Mouse (Mus musculus) lung, postnatal 0 days (tissue): ENCODE measurements at regions not wholly inside any gene's neighbourhood (a gene's known extent, or its start where the extent isn't known, plus 50 kb on each side); places are given as distances from the start of the nearest gene placed in this dataset.
A peak's percentile ranks its signal among the peaks of the same experiment; 100 is the strongest.

Source experiments
- ATAC-seq: fragments of 200-750 bp; cut with Nextera tagmentation; 2 replicates; pipeline ENCODE4 v1.8.0; 2017; ENCODE audit warnings: moderate library complexity
- DNase-seq: peaks from one replicate; pipeline ENCODE4 v3.0.0-alpha.2; 2016; ENCODE audit warnings: low spot score
- H3K27ac ChIP-seq: fragments of 300-500 bp; sonication (generic); 2 replicates; pipeline ENCODE4 v1.5.1; 2014; ENCODE audit warnings: antibody characterized with exemption, mild to moderate bottlenecking, low read length, mixed read lengths
- H3K27me3 ChIP-seq: fragments of 300-500 bp; sonication (generic); replicated peaks from 2 replicates; pipeline ENCODE4 v1.6.1; 2014; ENCODE audit warnings: low read length, mixed read lengths; ENCODE audit not compliant: insufficient read depth
- H3K36me3 ChIP-seq: fragments of 300-500 bp; sonication (generic); 2 replicates; pipeline ENCODE4 v1.6.1; 2014; ENCODE audit warnings: low read length, mixed read lengths; ENCODE audit not compliant: insufficient read depth
- H3K4me1 ChIP-seq: fragments of 300-500 bp; sonication (generic); 2 replicates; pipeline ENCODE4 v1.6.1; 2014; ENCODE audit warnings: antibody characterized with exemption, low read depth, low read length, mixed read lengths; ENCODE audit not compliant: insufficient read depth
- H3K4me2 ChIP-seq: fragments of 300-500 bp; sonication (generic); replicated peaks from 2 replicates; pipeline ENCODE4 v1.6.1; 2014; ENCODE audit warnings: low read depth, mild to moderate bottlenecking, low read length, moderate library complexity, mixed read lengths
- H3K4me3 ChIP-seq: fragments of 300-500 bp; sonication (generic); 2 replicates; pipeline ENCODE4 v1.5.1; 2014; ENCODE audit warnings: low read depth, low read length
- H3K9ac ChIP-seq: fragments of 300-500 bp; sonication (generic); replicated peaks from 2 replicates; pipeline ENCODE4 v1.6.1; 2014; ENCODE audit warnings: low read depth, mild to moderate bottlenecking
- H3K9me3 ChIP-seq: fragments of 300-500 bp; sonication (generic); 2 replicates; pipeline ENCODE4 v1.6.1; 2016; ENCODE audit warnings: low read length, mixed read lengths
- CTCF ChIP-seq: IDR thresholded peaks from 2 replicates; pipeline ENCODE4 v1.5.1; 2016; ENCODE audit warnings: antibody characterized with exemption, mild to moderate bottlenecking
- EP300 ChIP-seq: IDR thresholded peaks from 2 replicates; pipeline ENCODE4 v1.6.1; 2016; ENCODE audit warnings: antibody characterized with exemption, mild to moderate bottlenecking, control low read depth
- WGBS: fragments of 180-500 bp; shearing (Covaris S2); extraction: QIAGEN DNeasy Blood & Tissue Kit; methylation state at CpG from one replicate; pipeline ENCODE4 v1.1.7; 2014; 5-methylcytosine and 5-hydroxymethylcytosine counted together

DNA sequence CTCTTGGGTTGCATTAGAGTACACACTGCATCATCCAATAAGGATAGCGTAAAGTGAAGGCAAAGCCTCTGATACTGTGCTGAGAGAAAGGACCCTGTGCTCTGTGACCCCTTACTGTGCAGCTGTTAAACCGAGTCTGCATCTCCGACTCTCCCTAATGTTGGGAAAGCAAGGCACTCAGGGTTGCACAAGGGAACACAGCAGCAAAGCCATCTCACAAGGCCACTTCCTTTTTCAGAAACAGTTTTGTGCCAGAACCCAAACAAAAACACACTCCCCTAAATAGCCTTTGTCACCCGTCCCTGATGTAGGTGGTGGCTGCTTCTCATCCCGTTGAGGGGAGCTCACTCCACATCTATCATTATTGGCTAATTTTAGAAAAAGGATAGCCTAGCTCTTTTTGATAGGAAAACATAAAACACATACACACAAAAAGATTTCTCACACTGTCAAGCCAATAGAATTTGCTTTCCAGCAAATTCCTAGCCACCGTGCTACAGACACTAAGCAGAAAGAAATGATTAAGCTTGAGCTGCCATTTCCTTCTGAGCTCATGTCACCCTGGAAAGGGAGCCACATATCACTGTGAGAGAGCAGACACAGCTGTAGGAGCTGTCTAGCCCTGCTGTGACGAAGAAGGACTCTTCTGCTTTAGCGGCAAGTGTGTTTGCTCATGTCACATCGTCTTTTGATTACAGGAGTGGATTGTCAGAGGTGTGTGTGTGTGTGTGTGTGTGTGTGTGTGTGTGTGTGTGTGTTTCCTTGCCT lies 94.1 kb downstream of the Etaa1 start:
- Histone ChIP-seq H3K4me2 (no peak overlapping the region), H3K27ac (peak overlapping the region; percentile 26; the same call in 1 of the 2 replicates), H3K27me3 (no peaks in the 10 kb centered on the region), H3K4me3 (no peak overlapping the region), H3K9ac (no peak overlapping the region), H3K36me3 (no peaks in the 10 kb centered on the region), H3K4me1 (no peaks in the 10 kb centered on the region), H3K9me3 (no peaks in the 10 kb centered on the region)
- no peak for TF ChIP-seq CTCF
- no peak for TF ChIP-seq EP300
- ATAC-seq, result peak; percentile 92
- DNase-seq, result peak; percentile 88
- WGBS, result 19% methylated on average over 9 of the region's 9 CpGs

GRCm38 (mm10) chr11:17864833-17865397 lies 88.8 kb downstream of the Etaa1 start:
- Histone ChIP-seq H3K4me1 (no peaks in the 10 kb centered on the region), H3K4me2 (no peak overlapping the region), H3K27me3 (no peaks in the 10 kb centered on the region), H3K4me3 (no peak overlapping the region), H3K9ac (no peak overlapping the region), H3K36me3 (no peaks in the 10 kb centered on the region), H3K27ac (no peak overlapping the region), H3K9me3 (no peaks in the 10 kb centered on the region)
- ATAC-seq (peak; percentile 92), DNase-seq (peak; percentile 68)
- WGBS, result 8% methylated on average over 4 of the region's 4 CpGs
- TF ChIP-seq CTCF (no peak), EP300 (peak; percentile 55)

DNA sequence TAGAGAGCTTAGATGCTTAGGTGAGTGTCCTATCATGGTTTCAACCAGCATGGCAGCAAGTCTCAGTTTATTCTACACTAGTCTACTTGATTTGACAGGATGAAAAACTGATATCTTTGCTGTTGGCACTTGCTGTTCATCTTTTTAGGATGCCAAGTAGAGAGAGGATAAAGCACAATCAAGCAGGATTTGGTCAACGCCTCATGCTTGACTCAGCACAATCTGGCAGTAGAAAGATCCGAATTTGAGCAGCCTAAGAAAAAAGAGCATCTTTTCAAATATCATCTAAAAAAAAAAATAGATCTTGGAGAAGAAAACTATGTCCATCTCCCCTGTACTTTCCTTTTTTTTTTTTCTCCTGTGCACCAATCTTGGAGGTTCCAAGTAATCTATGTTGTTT lies 83.0 kb downstream of the Etaa1 start:
- DNase-seq, result no peak
- no peaks in the 10 kb centered on the region for H3K27me3 ChIP-seq
- H3K9me3 ChIP-seq, result no peaks in the 10 kb centered on the region
- H3K27ac ChIP-seq, result no peak overlapping the region
- 84% methylated on average over 2 of the region's 2 CpGs for WGBS
- H3K4me3 ChIP-seq, result no peak overlapping the region
- H3K4me1 ChIP-seq, result no peaks in the 10 kb centered on the region
- H3K9ac ChIP-seq, result no peak overlapping the region
- TF ChIP-seq CTCF (no peak), EP300 (no peak)
- H3K4me2 ChIP-seq, result no peak overlapping the region
- H3K36me3 ChIP-seq, result no peaks in the 10 kb centered on the region
- no peak for ATAC-seq

GRCm38 (mm10) chr11:17871920-17872319 lies 81.8 kb downstream of the Etaa1 start:
- no peak for DNase-seq
- Histone ChIP-seq H3K4me3 (no peak overlapping the region), H3K4me1 (no peaks in the 10 kb centered on the region), H3K9me3 (no peaks in the 10 kb centered on the region), H3K27ac (no peak overlapping the region), H3K36me3 (no peaks in the 10 kb centered on the region), H3K9ac (no peak overlapping the region), H3K4me2 (no peak overlapping the region), H3K27me3 (no peaks in the 10 kb centered on the region)
- no peak for TF ChIP-seq CTCF
- TF ChIP-seq EP300, result no peak
- ATAC-seq, result no peak
- 62% methylated on average over 7 of the region's 7 CpGs for WGBS

DNA sequence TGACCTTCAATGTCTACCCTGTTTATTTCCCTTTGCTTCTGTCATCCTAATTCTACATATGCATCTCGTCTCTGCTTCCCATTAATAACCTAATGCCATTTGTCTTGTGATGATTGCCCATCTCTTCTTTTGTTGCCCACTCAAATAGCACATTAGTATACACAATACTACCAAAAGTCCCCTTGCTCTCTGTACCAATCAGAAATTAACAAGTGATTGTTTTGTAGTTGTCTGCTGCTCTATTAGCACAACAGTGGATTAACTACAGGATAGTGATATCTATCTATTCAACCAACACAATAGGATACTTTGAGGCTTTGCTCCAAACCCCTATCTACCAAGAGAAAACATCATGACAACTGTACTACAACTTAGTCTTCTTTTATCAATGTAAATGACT lies 70.4 kb downstream of the Etaa1 start:
- TF ChIP-seq EP300 (no peak), CTCF (no peak)
- Histone ChIP-seq H3K9me3 (no peaks in the 10 kb centered on the region), H3K4me3 (no peak overlapping the region), H3K4me2 (no peak overlapping the region), H3K4me1 (no peaks in the 10 kb centered on the region), H3K27me3 (no peaks in the 10 kb centered on the region), H3K9ac (no peak overlapping the region), H3K27ac (no peak overlapping the region), H3K36me3 (no peaks in the 10 kb centered on the region)
- 50% methylated on average over 1 of the region's 1 CpGs for WGBS
- no peak for ATAC-seq
- no peak for DNase-seq
